Mouse (Mus musculus) kidney, embryonic 16.5 days (tissue): ENCODE measurements around the gene Tbata. TPM values are rescaled to one million over a fixed set of nuclear protein-coding genes. Genes with fewer than 3 reads are reported as not detected.

Source experiments
- ATAC-seq: fragments of 200-750 bp; cut with Nextera tagmentation; 2 replicates; pipeline ENCODE4 v1.8.0; 2017; ENCODE audit warnings: moderate TSS enrichment; ENCODE audit not compliant: low FRiP score, low TSS enrichment
- H3K27ac ChIP-seq: fragments of 300-500 bp; sonication (generic); 2 replicates; pipeline ENCODE4 v1.5.1; 2014; ENCODE audit warnings: low read length
- H3K27me3 ChIP-seq: fragments of 300-500 bp; sonication (generic); 2 replicates; pipeline ENCODE4 v1.6.1; 2014; ENCODE audit warnings: low read length, control low read depth, mixed read lengths; ENCODE audit not compliant: insufficient read depth
- H3K36me3 ChIP-seq: fragments of 300-500 bp; sonication (generic); 2 replicates; pipeline ENCODE4 v1.6.1; 2014; ENCODE audit warnings: low read length, control low read depth, mixed read lengths; ENCODE audit not compliant: insufficient read depth
- H3K4me1 ChIP-seq: fragments of 300-500 bp; sonication (generic); 2 replicates; pipeline ENCODE4 v1.6.1; 2014; ENCODE audit warnings: low read length, control low read depth, mixed read lengths; ENCODE audit not compliant: insufficient read depth
- H3K4me2 ChIP-seq: fragments of 300-500 bp; sonication (generic); replicated peaks from 2 replicates; pipeline ENCODE4 v1.6.1; 2014; ENCODE audit warnings: low read depth, low read length
- H3K4me3 ChIP-seq: fragments of 300-500 bp; sonication (generic); 2 replicates; pipeline ENCODE4 v1.5.1; 2014; ENCODE audit warnings: mild to moderate bottlenecking, low read length
- H3K9ac ChIP-seq: fragments of 300-500 bp; sonication (generic); replicated peaks from 2 replicates; pipeline ENCODE4 v1.6.1; 2014; ENCODE audit warnings: low read length
- H3K9me3 ChIP-seq: fragments of 300-500 bp; sonication (generic); 2 replicates; pipeline ENCODE4 v1.6.1; 2016; ENCODE audit warnings: low read length, control low read depth
- WGBS: fragments of 180-500 bp; shearing (Covaris S2); extraction: QIAGEN DNeasy Blood & Tissue Kit; methylation state at CpG from one replicate; pipeline ENCODE4 v1.1.7; 2014; 5-methylcytosine and 5-hydroxymethylcytosine counted together
- polyA plus RNA-seq: library from polyadenylated mRNA; unstranded; fragments of >200 nt; fragmentation: Nextera tagmentation; extraction: Ambion mirVana; gene quantifications from 2 replicates; pipeline ENCODE4 v1.2.1, GENCODE M21; 2015

Tbata gene
- polyA plus RNA-seq, 1 experiment from 2014 or later: 0.24 TPM

DNA sequence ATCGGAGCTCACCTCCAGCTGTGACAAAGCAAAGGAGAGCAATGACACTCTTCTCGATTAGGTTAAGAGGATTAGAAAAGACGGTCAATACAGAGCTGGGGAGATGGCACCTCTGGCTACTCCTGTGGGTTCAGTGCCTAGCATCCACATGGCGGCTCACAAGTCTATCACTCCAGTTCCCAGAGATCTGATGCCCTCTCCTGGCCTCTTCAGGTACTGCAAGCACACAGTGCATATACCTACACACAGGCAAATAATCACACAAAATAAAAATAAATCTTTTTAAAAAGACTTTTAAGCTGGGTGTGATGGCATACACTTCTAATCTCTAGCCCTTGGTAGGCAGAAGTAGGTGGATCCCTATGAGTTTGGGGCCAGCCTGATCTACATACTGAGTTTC lies 47.6 kb downstream of the Tbata start:
- Histone ChIP-seq H3K27ac (no peak overlapping the region), H3K4me2 (no peak overlapping the region), H3K4me1 (no peaks in the 10 kb centered on the region), H3K4me3 (no peak overlapping the region), H3K27me3 (no peaks in the 10 kb centered on the region), H3K36me3 (no peaks in the 10 kb centered on the region), H3K9me3 (peaks cover 14% of the 10 kb centered on the region), H3K9ac (no peak overlapping the region)
- 99% methylated on average over 4 of the region's 4 CpGs for WGBS
- ATAC-seq: no peak

DNA sequence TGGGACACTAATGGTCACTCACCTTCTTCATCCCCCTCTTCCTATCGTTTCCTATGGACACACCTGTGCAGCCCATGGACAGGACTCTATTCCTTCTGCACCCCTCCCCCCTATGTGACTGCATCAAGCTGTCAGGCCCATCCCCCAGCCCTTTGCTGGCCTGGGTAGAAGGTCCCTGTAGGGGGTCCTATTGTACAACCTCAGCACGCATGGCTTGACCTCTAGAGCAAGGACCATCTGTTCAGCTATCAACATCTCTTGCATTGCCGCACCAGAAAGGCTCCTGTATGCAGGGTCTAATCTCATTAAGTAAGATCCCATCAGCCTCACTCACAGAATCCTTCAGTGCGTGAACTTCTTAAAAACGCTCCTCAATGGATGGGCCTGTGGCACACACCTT lies 53.9 kb downstream of the Tbata start:
- no peak overlapping the region for H3K27ac ChIP-seq
- no peak for ATAC-seq
- no peak overlapping the region for H3K4me2 ChIP-seq
- no peaks in the 10 kb centered on the region for H3K36me3 ChIP-seq
- H3K9me3 ChIP-seq: no peaks in the 10 kb centered on the region
- no peaks in the 10 kb centered on the region for H3K4me1 ChIP-seq
- no peaks in the 10 kb centered on the region for H3K27me3 ChIP-seq
- H3K9ac ChIP-seq: no peak overlapping the region
- WGBS: 85% methylated on average over 5 of the region's 5 CpGs
- H3K4me3 ChIP-seq: no peak overlapping the region

DNA sequence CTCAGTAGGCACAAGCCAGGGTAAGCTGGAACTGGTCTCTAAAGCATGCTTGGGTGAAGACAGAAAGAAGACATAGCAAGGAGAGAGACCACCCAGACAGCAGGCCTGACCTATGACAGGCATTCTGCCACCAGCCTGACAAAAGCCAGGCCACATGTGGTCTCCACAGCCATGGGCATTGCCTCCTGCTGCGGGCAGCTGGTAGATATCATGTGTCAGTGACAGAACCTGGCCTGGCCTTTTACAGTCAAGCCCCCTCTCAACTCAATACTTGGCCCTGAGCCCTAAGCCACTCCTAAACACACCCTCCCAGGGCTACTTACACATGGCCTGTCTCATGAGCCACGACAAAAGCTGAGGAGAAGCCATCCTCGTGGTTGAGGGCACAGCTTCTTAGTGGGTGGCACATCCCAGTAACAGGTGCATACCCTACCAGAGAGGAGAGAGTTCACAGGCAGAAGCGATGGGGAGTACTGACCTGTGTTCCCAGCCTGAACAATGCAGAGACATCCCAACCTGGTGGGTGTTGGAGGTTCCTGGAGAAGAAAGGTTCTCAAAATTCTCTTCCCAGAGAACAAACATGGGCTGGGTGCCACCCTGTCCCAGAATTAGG lies 55.1 kb downstream of the Tbata start:
- Histone ChIP-seq H3K36me3 (no peaks in the 10 kb centered on the region), H3K27me3 (no peaks in the 10 kb centered on the region), H3K4me3 (no peak overlapping the region), H3K4me2 (no peak overlapping the region), H3K9ac (no peak overlapping the region), H3K27ac (no peak overlapping the region), H3K9me3 (no peaks in the 10 kb centered on the region), H3K4me1 (no peaks in the 10 kb centered on the region)
- 0 out of 2 replicates have a peak, but pooled peaks have one; percentile 40 for ATAC-seq
- WGBS: 30% methylated on average over 4 of the region's 4 CpGs

DNA sequence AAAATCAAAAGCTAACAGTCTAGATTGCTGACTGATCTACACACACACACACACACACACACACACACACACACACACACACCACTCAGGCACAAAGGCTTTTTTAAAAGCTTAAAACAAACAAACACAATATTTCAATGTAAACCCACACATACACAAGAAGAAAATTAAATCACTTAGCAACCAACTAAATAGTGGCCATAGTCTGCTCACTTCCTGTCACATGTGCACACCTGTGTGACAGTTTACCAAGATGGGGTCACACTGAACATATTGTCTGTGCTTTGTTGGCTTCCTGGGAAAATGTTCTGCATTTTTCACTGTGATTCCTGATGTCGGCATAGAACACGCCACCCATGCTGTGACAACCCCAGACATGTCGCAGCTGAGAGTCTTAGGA lies 60.0 kb downstream of the Tbata start:
- H3K4me3 ChIP-seq: no peak overlapping the region
- H3K9ac ChIP-seq: no peak overlapping the region
- no peaks in the 10 kb centered on the region for H3K27me3 ChIP-seq
- H3K27ac ChIP-seq: no peak overlapping the region
- H3K36me3 ChIP-seq: no peaks in the 10 kb centered on the region
- H3K9me3 ChIP-seq: no peaks in the 10 kb centered on the region
- no peaks in the 10 kb centered on the region for H3K4me1 ChIP-seq
- no peak overlapping the region for H3K4me2 ChIP-seq
- ATAC-seq: no peak
- 84% methylated on average over 3 of the region's 3 CpGs for WGBS

DNA sequence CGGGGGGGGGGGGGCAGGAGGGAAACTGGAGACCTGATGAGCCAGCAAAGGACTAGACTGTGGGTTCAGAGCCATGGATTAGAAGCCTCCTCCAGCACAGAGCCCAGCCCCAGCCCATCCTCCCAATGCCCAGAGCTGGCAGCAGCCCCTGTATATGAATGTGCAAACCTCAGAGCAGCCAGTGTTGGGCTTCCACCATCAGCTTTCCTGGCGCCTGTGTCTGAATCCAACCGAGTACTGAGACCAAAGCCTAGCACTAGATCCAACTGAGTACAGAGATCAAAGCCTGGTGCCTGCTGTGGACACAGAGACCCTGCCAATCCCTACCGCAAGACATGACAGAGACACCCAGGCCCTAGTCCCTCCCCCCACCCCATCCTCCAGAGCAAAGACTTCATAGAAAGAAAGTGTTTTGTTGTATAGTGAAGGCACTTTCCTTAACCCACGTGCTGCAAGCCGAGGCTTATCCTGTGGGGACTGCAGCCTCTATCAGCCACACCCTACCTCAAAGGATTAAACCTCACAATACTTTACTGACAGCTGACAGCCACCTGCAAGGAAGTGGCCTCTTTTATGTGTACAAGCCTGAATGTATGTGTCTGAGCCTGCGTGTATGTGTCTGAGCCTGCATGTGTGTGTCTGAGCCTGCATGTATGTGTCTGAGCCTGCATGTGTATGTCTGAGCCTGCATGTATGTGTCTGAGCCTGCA lies 61.3 kb downstream of the Tbata start:
- no peak for ATAC-seq
- Histone ChIP-seq H3K27me3 (no peaks in the 10 kb centered on the region), H3K4me3 (no peak overlapping the region), H3K9me3 (no peaks in the 10 kb centered on the region), H3K9ac (no peak overlapping the region), H3K27ac (no peak overlapping the region), H3K4me2 (no peak overlapping the region), H3K4me1 (0 out of 2 replicates have a peak, but pooled peaks cover 6% of the 10 kb centered on the region), H3K36me3 (no peaks in the 10 kb centered on the region)
- WGBS: 43% methylated on average over 7 of the region's 7 CpGs

DNA sequence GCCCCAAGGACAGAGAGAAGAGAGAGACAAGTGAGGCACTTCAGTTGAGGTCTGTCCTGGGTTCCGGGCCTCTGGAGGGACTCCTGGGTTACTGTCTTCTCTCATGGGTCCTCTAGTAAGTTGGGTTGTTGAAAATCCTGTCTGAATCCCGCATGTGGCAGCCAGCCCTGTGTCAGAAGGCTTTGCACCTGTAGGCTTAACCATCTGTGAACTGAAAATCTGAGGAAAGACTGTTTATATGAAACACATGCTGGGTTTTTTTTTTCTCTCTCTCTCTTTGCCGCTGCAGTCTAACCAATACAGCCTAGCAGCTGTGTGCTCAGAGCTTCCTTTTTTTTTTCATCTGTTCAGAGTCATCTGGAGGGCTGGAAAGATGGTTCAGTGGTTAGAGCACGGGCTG lies 62.6 kb downstream of the Tbata start:
- Histone ChIP-seq H3K27me3 (no peaks in the 10 kb centered on the region), H3K4me2 (no peak overlapping the region), H3K4me3 (no peak overlapping the region), H3K4me1 (0 out of 2 replicates have a peak, but pooled peaks cover 6% of the 10 kb centered on the region), H3K9me3 (no peaks in the 10 kb centered on the region), H3K9ac (no peak overlapping the region), H3K36me3 (no peaks in the 10 kb centered on the region), H3K27ac (no peak overlapping the region)
- ATAC-seq: no peak
- 88% methylated on average over 4 of the region's 4 CpGs for WGBS

DNA sequence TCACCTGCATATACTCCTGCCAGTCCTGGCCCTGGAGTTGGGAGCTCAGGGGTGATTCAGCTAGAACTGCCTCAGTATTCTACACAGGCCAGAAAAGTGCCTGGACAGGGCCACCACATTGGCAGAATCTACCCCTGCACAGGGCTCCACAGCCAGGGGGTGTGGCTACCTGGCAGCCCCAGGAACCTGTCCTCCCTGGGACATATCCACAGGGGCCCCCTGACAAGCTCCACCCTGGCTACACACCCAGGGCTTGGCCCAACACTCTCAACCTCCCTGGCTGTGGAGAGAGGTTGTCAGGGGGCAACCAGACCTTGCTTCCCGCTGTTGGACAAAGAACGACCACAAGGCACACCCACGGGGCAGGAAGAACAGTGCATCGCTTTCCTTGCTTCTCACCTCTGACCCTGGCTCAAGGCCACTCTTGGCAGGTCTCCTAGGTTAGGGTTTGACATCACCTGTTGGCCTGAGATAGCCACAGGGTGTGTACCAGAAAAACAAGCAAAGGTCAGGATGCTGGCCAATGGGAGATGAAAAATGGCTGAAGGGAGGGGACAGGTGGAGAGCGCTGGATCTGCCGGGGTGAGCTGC lies 64.0 kb downstream of the Tbata start:
- H3K4me2 ChIP-seq: no peak overlapping the region
- H3K4me1 ChIP-seq: 0 out of 2 replicates have a peak, but pooled peaks cover 6% of the 10 kb centered on the region
- H3K36me3 ChIP-seq: no peaks in the 10 kb centered on the region
- no peak for ATAC-seq
- WGBS: 86% methylated on average over 6 of the region's 6 CpGs
- no peaks in the 10 kb centered on the region for H3K27me3 ChIP-seq
- H3K27ac ChIP-seq: no peak overlapping the region
- H3K9ac ChIP-seq: no peak overlapping the region
- H3K4me3 ChIP-seq: no peak overlapping the region
- no peaks in the 10 kb centered on the region for H3K9me3 ChIP-seq

DNA sequence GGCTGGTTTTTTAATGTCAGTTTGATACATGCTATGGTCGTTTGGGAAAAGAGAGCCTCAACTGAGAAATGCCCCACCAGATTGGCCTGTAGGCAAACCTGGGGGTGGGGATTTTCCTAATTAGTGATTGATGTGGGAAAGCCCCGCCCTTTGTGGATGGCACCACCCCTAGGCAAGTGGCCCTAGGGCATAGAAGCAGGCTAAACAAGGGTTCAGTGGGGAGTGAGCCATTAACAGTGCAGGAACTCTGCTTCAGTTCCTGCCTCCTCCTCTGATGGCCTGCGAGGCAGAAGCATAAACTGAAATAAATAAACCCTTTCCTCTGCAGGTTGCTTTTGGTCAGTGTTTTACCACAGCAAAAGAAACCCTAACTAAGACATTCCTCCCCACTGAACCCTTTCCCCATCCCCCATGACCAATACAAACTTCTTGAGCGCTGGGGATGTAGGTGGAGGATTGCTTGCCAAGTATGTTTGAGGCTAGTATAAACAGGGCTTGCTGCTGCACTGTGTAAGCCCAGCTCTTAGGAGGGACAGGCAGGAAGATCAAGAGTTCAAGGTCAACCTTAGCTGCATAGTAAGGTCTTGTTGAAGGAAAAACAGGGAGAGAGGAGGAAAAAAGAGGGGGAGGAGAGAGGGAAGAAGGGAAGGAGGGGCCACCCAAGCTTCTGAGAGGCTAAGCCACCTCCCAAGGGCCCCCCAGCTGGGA lies 65.1 kb downstream of the Tbata start:
- Histone ChIP-seq H3K9ac (no peak overlapping the region), H3K9me3 (no peaks in the 10 kb centered on the region), H3K4me2 (no peak overlapping the region), H3K4me1 (0 out of 2 replicates have a peak, but pooled peaks cover 6% of the 10 kb centered on the region), H3K27ac (no peak overlapping the region), H3K27me3 (no peaks in the 10 kb centered on the region), H3K36me3 (no peaks in the 10 kb centered on the region), H3K4me3 (no peak overlapping the region)
- WGBS: 50% methylated on average over 4 of the region's 4 CpGs
- ATAC-seq: 0 out of 2 replicates have a peak, but pooled peaks have one; percentile 40

DNA sequence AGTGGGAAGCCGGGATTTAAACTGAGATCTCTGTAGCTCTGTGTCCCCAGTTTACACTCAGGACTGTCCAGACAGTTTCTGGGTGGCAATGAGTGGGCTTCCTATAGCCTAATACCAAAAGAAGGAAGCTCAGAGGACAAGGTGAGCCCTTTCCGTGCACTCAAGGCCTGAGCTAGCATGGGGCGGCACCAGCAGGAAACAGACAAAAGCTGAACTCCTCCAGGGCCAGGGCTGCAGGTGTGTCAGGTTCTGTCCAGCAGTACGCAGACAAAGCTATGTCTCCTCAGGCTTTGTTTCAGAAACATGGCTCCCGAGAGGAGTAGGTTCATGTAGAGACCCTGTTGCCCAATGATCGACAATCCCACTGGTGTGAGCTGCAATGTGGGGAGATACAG lies 65.6 kb downstream of the Tbata start:
- Histone ChIP-seq H3K36me3 (no peaks in the 10 kb centered on the region), H3K9me3 (no peaks in the 10 kb centered on the region), H3K4me2 (no peak overlapping the region), H3K4me1 (0 out of 2 replicates have a peak, but pooled peaks cover 6% of the 10 kb centered on the region), H3K4me3 (no peak overlapping the region), H3K27ac (no peak overlapping the region), H3K27me3 (no peaks in the 10 kb centered on the region), H3K9ac (no peak overlapping the region)
- 83% methylated on average over 6 of the region's 6 CpGs for WGBS
- no peak for ATAC-seq
